Mouse (Mus musculus) ES-Bruce4 (cell line): ENCODE measurements around the gene Rab1a. TPM values are rescaled to one million over a fixed set of nuclear protein-coding genes. Genes with fewer than 3 reads are reported as not detected.

Source experiments
- H3K27ac ChIP-seq: 2 replicates; pipeline ENCODE4 v1.5.1; 2012; ENCODE audit warnings: low read length, inconsistent platforms; ENCODE audit not compliant: insufficient read depth
- H3K27me3 ChIP-seq: 2 replicates; pipeline ENCODE4 v1.6.1; 2012; ENCODE audit warnings: mild to moderate bottlenecking, low read length, inconsistent platforms; ENCODE audit not compliant: control insufficient read depth, poor library complexity, insufficient read depth, severe bottlenecking
- H3K36me3 ChIP-seq: 2 replicates; pipeline ENCODE4 v1.6.1; 2012; ENCODE audit warnings: inconsistent platforms, mild to moderate bottlenecking, low read length, moderate library complexity; ENCODE audit not compliant: control insufficient read depth, poor library complexity, insufficient read depth, severe bottlenecking
- H3K4me1 ChIP-seq: one replicate; pipeline ENCODE4 v1.8.1; 2011; ENCODE audit warnings: low read length; ENCODE audit not compliant: control insufficient read depth, insufficient read depth
- H3K4me3 ChIP-seq: 2 replicates; pipeline ENCODE4 v1.5.1; 2011; ENCODE audit warnings: low read depth, mild to moderate bottlenecking, low read length
- H3K9ac ChIP-seq: 2 replicates; pipeline ENCODE4 v1.6.1; 2012; ENCODE audit warnings: low read depth, mild to moderate bottlenecking, inconsistent platforms; ENCODE audit not compliant: poor library complexity, severe bottlenecking
- H3K9me3 ChIP-seq: replicated peaks from 2 replicates; pipeline ENCODE4 v1.6.1; 2012; ENCODE audit warnings: mild to moderate bottlenecking, low read length, inconsistent platforms; ENCODE audit not compliant: control insufficient read depth, poor library complexity, insufficient read depth, severe bottlenecking
- CTCF ChIP-seq: IDR thresholded peaks from one replicate; pipeline ENCODE4 v1.8.1; 2011; ENCODE audit warnings: low read depth, low read length
- EP300 ChIP-seq: IDR thresholded peaks from 2 replicates; pipeline ENCODE4 v1.6.1; 2011; ENCODE audit warnings: low read depth, low read length; ENCODE audit not compliant: insufficient read depth
- POLR2A ChIP-seq: IDR thresholded peaks from one replicate; pipeline ENCODE4 v1.8.1; 2011; ENCODE audit warnings: low read length; ENCODE audit not compliant: insufficient read depth
- polyA plus RNA-seq: library from polyadenylated mRNA; stranded (reverse); fragments of >200 nt; gene quantifications from 2 replicates; pipeline ENCODE4 v1.2.4, GENCODE M21; 2011; ENCODE audit warnings: low read depth; ENCODE audit not compliant: missing spikeins, insufficient read depth, insufficient read length

Rab1a gene
- polyA plus RNA-seq, 1 experiment: 407 TPM

GRCm38 (mm10) chr11:20254791-20255190 is 53.6 kb downstream of the Rab1a start:
- H3K27ac ChIP-seq: no peak overlapping the region
- no peak overlapping the region for H3K4me3 ChIP-seq
- H3K9ac ChIP-seq: no peak overlapping the region
- no peaks in the 10 kb centered on the region for H3K36me3 ChIP-seq
- TF ChIP-seq CTCF (no peak), POLR2A (no peak), EP300 (no peak)
- no peaks in the 10 kb centered on the region for H3K9me3 ChIP-seq
- H3K4me1 ChIP-seq: peaks cover 2% of the 10 kb centered on the region
- no peaks in the 10 kb centered on the region for H3K27me3 ChIP-seq

DNA sequence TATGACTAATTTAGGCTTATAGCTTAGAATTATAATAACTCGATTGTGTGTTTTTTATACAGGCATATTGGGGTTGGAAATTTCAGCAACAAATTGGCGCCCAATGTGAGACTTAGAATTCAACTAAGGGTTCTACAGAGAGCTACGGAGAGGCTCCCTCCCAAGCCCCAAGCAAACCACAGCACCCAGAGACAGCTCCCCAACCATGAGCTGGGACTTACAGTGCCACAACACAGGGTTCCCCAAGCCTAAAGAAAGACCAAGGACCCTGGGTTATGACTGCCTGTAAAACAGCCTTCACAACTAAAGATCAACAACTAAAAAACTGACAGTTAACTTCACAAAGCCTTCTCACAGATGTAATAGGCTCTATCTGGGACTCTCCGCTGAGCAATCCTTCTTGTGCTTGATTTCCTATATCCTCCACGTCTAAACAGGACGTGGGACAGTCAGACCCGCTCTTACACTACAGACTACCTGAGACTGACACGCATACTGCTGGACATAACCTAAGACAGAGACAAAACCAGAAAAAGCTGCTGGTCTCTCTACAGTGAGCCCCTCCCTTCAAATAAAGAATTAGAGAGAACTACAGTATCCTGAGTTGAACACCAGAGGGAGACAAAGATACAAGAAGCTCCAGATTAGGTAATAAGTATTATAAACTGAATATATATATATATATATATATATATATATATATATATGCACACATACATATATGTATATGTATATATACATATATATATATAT is 61.6 kb downstream of the Rab1a start:
- no peaks in the 10 kb centered on the region for H3K9me3 ChIP-seq
- H3K4me1 ChIP-seq: no peaks in the 10 kb centered on the region
- H3K36me3 ChIP-seq: no peaks in the 10 kb centered on the region
- H3K27me3 ChIP-seq: no peaks in the 10 kb centered on the region
- H3K4me3 ChIP-seq: no peak overlapping the region
- no peak overlapping the region for H3K9ac ChIP-seq
- no peak overlapping the region for H3K27ac ChIP-seq
- TF ChIP-seq EP300: no peak
- no peak for TF ChIP-seq CTCF
- TF ChIP-seq POLR2A: no peak

DNA sequence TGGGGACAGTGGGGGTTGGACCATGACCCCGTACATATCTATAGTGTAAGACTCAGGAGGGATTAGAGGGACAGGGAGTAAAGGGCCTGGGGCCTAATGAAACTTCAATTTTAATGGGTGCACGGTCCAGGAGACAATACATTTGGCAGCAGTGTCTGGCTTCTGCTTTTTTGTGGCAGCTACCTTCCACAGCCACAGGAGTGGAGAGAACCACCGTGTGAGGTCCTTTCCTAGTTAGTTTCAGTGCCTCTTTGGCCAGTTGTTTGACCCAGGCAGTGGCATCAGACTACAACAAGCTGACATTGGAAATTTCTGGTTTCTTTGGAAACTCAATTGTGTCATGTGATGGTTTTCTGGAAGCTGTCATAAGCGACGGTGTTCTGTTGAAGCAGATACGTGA is 68.7 kb downstream of the Rab1a start:
- Histone ChIP-seq H3K36me3 (no peaks in the 10 kb centered on the region), H3K27me3 (no peaks in the 10 kb centered on the region), H3K9ac (no peak overlapping the region), H3K27ac (no peak overlapping the region), H3K4me3 (no peak overlapping the region), H3K4me1 (no peaks in the 10 kb centered on the region), H3K9me3 (no peaks in the 10 kb centered on the region)
- TF ChIP-seq POLR2A (no peak), CTCF (no peak), EP300 (no peak)

DNA sequence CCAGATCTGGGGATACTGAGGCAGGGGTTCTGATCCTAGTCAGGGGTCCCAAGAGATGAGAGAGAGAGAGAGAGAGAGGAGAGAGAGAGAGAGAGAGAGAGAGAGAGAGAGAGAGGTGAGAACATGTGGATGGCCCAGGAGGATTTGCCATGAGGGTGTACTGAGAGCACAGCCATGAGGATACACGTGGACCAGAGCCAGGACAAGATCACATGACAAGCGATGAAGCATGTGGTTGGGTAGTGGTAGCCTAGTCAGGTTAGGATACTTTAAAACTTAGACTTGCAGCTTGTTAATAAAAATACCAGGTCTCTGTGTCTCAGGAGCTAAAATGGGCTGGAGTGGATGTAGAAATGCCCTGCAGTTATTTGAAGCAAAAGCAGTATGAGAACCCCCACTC is 74.7 kb downstream of the Rab1a start:
- Histone ChIP-seq H3K9ac (no peak overlapping the region), H3K9me3 (no peaks in the 10 kb centered on the region), H3K4me1 (no peaks in the 10 kb centered on the region), H3K36me3 (no peaks in the 10 kb centered on the region), H3K27ac (no peak overlapping the region), H3K27me3 (no peaks in the 10 kb centered on the region), H3K4me3 (no peak overlapping the region)
- TF ChIP-seq CTCF (no peak), POLR2A (no peak), EP300 (no peak)

Other genes starting within 250 kb of the Rab1a start
- 315 and 353 TPM in 2 replicates for gene Actr2, start 88.5 kb upstream of the Rab1a start, polyA plus RNA-seq
- 38.0 and 40.4 TPM in 2 replicates for gene Cep68, start 48.0 kb downstream of the Rab1a start, polyA plus RNA-seq
- gene Slc1a4, start 131.3 kb downstream of the Rab1a start, polyA plus RNA-seq: 18.4 and 20.2 TPM in 2 replicates